Mouse (Mus musculus) left cerebral cortex, adult 18-20 months (tissue): ENCODE data around the gene Eif2b5. TPM values are rescaled to one million over a fixed set of nuclear protein-coding genes. Genes with fewer than 3 reads are reported as not detected.
"Not testable (repeated sequence)": the region's sequence is repeated elsewhere in the genome, so short reads cannot be mapped to it uniquely, and the experiment has no call there.

Experiments used
- DNase-seq, 2 experiments: peaks; one replicate each; pipeline ENCODE4 v3.0.0; 2021 to 2022; ENCODE audit warnings: low spot score in 2 of 2, mixed read lengths in 1 of 2
- total RNA-seq, 2 experiments: library from RNA; stranded (reverse); gene quantifications; 2 replicates each; pipeline ENCODE4 v1.2.3; 2021

The Eif2b5 gene
- total RNA-seq, 2 experiments from 2014 or later: 55.8 to 65.4 TPM

- not testable (repeated sequence) for DNase-seq
Observed at GRCm38 (mm10) chr16:20488751-20489150, 9.9 kb upstream of the Eif2b5 start.

- DNase-seq: no peak
Observed at GRCm38 (mm10) chr16:20489233-20489632, 9.4 kb upstream of the Eif2b5 start.

GRCm38 (mm10) chr16:20490581-20490980 is 8.0 kb upstream of the Eif2b5 start:
- DNase-seq: no peak

- DNase-seq: no peak
Observed at GRCm38 (mm10) chr16:20491301-20491700, 7.3 kb upstream of the Eif2b5 start.

- no peak for DNase-seq
Observed at GRCm38 (mm10) chr16:20493452-20493851, 5.2 kb upstream of the Eif2b5 start.

GRCm38 (mm10) chr16:20496671-20497600 is 1.7 kb upstream of the Eif2b5 start:
- peak; percentile 48 to 64 for DNase-seq

- no peak for DNase-seq
Observed at GRCm38 (mm10) chr16:20497980-20498676, 489 bp upstream of the Eif2b5 start.

- DNase-seq: peak; percentile 47 to 49
Observed at GRCm38 (mm10) chr16:20506000-20506399, 7.4 kb downstream of the Eif2b5 start.

- no peak for DNase-seq
Observed at GRCm38 (mm10) chr16:20509349-20509748, 10.7 kb downstream of the Eif2b5 start.

GRCm38 (mm10) chr16:20511277-20511847 is 12.7 kb downstream of the Eif2b5 start:
- no peak for DNase-seq

GRCm38 (mm10) chr16:20516032-20516431 is 17.4 kb downstream of the Eif2b5 start:
- DNase-seq: no peak

GRCm38 (mm10) chr16:20516726-20517201 is 18.1 kb downstream of the Eif2b5 start, which contains the start of gene Dvl3:
Dvl3 (plus strand) TSS chr16:20516982.
- DNase-seq: peak; percentile 80 to 91

GRCm38 (mm10) chr16:20517216-20517615 is 18.6 kb downstream of the Eif2b5 start:
- DNase-seq: peak; percentile 16 to 18

- DNase-seq: no peak
Observed at GRCm38 (mm10) chr16:20517701-20518374, 19.2 kb downstream of the Eif2b5 start.

- no peak for DNase-seq
Observed at GRCm38 (mm10) chr16:20523886-20524285, 25.3 kb downstream of the Eif2b5 start.

GRCm38 (mm10) chr16:20528779-20529178 is 30.2 kb downstream of the Eif2b5 start:
- no peak for DNase-seq

GRCm38 (mm10) chr16:20529375-20529774 is 30.8 kb downstream of the Eif2b5 start:
- no peak for DNase-seq

- DNase-seq: no peak
Observed at GRCm38 (mm10) chr16:20530941-20531340, 32.3 kb downstream of the Eif2b5 start.

GRCm38 (mm10) chr16:20534617-20535295 is 36.1 kb downstream of the Eif2b5 start:
- no peak for DNase-seq
